Mouse (Mus musculus): Measurements from ENCODE around the gene 6030452D12Rik.
A peak's percentile ranks its signal among the peaks of the same experiment; 100 is the strongest.

The 6030452D12Rik gene

DNA sequence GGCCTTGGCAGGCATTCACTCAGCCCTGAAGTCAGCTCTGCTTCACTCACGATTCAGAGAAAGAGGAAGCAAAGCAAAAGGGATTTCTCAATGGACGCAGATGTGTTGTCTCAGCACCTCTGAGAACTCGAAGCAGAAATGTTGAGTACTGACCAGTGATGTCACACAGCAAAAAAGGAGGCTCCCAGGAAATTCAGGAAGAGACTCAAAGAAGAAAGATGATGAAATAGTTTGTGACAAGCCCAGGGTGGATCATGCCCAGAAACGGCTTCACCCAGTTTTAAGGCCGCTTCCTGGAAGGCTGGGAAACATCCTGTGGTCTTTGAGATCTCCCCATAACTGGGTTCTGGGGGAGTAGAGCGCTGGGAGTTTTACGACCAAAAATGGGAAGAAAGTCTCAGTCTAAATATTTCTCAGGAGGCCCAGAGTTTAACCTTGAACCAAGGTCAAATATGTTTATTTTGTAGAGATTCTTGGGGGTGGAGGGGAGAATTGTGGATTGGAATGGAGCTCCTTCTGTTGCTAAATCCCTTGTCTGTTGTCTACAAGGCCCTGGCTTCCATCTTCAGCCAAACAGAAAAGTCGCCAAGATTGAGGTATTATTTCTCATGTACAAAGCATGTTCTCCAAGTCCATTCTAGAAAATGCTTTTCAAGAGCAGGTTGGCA, at the start of gene 6030452D12Rik:
TSS of gene 6030452D12Rik (plus strand) at position 505 of the 668 bp plus-strand sequence.
- no peak for DNase-seq

- DNase-seq, result no peak
These were observed 48.8 kb upstream of the 6030452D12Rik start for GRCm38 (mm10) chr8:106451301-106452085.

DNA sequence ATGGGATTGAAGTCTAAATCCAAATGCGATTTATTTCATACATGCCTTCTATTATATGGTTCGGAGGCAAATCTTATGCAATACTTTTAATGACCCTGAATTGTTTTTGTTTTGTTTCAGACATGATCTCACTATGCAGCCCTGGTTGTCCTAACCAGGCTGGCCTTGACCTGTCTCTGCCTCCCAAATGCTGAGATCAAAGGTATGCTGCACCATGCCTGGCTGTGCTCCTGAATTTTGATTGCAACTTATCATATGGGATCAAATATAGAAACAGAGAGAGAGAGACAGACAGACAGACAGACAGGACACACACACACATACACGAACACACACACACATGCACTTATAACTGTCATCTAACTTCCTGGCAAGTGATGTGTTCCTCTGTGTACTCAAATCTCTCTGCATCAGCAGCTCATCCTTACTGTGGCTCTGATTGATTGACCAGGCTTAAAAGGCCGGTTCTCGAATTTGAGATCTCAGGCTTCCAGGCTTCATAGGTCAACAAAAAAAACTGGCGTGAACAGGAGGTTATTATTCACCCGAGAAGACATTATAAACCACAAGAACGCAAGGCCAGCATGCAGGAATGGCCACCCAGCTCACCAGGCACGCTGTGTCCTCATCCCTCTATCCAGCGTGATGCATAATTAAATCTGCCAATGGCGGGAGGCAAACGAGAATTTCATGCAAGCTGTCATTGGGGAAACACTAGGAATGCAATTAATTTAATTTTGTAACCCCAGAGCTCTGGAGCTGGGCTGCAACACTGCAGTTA, 47.4 kb upstream of the 6030452D12Rik start:
- DNase-seq, result no peak

DNA sequence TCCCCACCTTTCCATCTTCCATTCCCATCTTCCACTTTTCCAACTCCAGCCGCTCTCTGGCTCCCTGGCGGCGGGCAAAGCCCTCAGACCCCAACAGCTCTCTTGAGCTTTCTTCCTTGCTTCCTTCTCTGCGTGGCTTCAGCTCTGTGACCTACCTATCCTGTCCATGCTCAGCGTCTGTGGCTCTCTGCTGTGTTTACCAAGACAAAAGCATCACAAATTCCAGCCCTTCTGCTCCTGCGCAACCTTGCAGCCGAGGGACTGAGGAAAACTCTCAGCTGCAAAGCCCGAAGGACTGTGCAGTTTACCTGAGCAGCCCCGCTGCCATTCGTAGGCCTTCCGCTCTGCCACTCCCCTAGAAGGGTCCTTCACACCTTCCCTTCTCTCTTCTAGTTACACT, 46.3 kb upstream of the 6030452D12Rik start:
- no peak for DNase-seq

DNA sequence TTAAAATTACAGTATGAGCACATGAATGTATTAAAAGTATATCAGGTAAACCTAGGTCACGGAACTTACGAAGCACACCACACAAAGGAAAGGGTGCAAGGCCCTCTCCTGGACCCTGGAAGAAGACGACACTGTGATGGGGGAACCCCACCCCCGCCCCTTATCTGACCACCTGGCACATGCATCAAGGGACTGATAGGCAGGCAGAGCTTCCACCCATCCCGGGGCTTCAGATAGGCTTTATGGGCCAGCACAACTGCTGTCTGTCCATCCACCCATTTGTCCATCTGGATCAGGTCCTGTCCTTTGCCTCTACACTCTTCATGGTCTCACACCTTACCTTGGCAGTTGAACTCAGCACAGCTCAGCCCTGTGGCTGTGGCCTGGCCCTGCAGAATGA, 38.2 kb upstream of the 6030452D12Rik start:
- no peak for DNase-seq

DNA sequence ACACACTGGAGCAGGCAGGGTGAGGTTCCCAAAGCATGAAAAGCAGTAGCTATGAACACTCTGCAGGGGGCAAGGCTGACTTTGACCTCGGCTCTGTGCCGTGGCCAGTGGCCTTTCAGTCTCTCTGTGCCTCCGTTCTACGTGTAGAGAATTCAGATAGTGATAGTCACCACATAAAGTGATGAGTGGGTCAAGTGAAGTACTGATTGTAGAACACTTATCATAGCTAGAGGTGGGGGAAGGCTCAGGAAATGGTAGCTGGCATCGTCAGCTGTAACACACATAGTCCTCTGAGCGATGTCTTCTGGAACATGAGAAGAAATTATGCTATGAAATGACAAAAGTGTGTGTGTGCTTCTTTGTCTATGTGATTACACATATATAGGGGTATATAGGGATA, 36.5 kb upstream of the 6030452D12Rik start:
- no peak for DNase-seq

- no peak for DNase-seq
These were observed 30.8 kb upstream of the 6030452D12Rik start for GRCm38 (mm10) chr8:106469485-106469884.

- no peak for DNase-seq
These were observed 26.3 kb upstream of the 6030452D12Rik start for GRCm38 (mm10) chr8:106474001-106474400.

DNA sequence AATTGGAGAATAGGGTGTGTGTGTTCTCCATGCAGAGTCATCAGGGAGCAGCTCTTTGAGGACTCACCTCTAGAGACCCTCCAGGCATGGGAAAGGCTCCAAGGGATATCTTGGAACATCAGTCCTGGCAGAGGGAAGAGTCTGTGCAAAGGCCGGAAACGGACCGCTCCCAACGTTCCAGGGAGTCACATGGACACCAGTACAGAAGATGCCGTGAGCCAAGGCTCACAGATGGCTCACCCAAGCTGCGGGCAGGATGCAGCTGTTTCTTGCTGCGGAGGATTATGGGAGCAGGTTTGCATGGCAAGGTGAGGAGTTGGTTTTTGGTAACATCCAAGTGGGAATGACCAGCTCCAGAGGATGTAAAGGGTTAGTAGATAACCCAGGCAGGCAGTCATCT, 3.9 kb downstream of the 6030452D12Rik start:
- no peak for DNase-seq

GRCm38 (mm10) chr8:106505328-106505965, 5.1 kb downstream of the 6030452D12Rik start:
- no peak for DNase-seq

- no peak for DNase-seq
These were observed 5.8 kb downstream of the 6030452D12Rik start for GRCm38 (mm10) chr8:106506106-106506505.

DNA sequence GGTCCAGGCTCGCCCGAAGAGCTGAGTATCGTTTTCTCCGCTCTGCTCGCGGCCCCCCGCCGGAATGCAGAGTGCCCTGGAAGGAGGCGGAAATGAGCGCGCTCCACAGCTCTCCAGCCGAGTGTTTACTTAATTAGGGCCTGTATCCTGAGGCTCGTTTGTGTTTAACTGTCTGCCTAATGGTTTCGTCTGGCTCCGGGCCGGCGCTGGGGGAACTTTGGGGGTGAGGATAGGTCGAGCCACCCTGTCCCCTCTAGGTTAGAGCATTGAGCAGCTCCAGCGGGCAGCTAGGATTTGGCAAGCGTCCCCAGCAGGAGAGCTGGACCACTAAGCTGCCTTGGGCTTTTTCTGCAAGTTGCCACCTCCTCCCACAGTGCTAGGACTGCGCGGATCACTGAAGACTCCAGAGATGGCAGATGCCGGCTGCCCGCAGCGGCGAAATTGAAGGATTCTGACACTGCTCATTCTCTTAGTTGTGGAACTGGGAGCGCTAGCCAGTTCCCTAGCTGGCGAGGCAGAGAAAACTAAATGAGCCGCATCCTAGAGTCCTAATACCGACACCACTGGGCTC, 7.5 kb downstream of the 6030452D12Rik start:
- no peak for DNase-seq

DNA sequence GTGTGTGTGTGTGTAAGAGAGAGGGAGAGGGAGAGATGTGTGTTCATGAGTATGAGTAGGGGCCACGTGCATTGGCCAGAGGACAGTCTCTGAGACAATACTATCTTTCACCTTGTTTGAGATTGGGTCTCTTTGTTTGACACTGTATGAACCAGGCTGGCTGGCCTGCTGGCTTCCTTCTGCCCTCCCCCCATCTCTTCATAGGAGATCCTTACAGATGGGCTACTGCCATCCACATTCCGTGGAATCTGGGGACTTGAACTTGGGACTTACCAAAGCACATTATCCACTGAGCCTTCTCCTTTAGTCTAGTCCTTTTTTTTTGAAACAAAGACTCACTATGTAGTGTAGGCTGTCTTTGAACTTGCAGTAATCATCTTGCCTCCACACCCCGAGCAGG, 8.1 kb downstream of the 6030452D12Rik start:
- no peak for DNase-seq

DNA sequence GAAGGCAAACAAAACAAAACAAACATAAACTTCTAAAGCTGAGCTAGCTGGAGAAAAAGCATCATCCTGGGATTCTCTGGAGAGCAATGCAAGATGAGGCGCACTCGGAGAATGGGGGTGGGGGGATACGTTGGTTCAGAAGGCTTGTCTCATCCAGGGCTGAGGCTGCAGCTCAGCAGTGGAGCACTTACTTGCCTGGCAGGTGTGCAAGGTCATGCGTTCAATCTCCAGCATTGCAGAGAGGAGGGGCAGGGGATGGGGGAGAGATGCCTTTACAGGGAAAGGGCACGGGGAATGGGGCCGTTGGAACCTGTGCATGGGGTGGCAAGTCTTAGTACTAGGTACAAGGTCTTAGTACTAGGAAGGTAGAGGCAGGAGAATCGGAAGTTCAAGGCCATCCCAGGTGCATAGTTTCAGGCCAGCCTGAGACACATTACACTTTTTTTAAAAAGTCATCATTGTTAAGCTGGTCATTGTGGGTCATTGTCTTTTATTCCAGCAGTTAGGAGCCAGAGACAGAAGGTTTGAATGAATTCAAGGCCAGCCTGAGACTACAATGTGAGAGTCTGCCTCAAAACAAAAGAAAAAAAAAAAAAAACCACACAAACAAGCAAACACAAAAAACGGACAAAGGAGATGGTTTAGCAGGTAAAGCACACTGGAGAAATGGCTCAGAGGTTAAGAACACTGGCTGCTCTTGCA, 8.9 kb downstream of the 6030452D12Rik start:
- no peak for DNase-seq

DNA sequence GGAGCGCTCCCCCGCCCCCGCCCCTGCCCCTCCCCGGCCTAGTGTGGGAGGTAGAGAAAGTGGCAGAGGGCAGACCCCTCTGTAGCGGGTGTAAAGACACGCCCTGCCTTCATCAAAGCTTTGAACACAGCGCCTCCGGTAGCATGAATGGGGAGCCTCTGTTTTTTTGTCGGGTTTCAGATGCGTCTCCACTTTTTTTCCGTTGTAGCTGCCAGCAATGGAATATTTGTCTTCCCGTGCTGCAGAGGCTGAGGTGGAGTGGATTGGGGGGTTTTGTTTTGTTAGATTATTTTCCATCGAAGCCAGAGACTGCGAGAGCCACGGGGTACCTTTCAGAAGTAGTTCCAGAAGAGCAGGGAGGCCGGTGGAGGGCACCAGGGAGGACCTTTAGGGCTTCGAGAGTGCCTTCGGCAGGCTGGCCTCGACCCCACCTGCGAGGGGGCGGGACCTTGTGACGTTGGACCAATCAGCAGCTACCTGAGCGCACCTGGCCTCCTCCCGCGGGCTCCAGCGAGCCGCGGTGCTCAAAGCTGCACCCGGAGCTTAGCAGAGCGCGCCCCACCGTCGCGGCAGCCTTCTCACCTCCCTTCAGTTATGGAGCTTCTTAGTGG, 10.1 kb downstream of the 6030452D12Rik start, which contains the start of gene Cdh3:
TSS of gene Cdh3 (plus strand) at position 527 of the 611 bp plus-strand sequence.
- peak; percentile 81 for DNase-seq

DNA sequence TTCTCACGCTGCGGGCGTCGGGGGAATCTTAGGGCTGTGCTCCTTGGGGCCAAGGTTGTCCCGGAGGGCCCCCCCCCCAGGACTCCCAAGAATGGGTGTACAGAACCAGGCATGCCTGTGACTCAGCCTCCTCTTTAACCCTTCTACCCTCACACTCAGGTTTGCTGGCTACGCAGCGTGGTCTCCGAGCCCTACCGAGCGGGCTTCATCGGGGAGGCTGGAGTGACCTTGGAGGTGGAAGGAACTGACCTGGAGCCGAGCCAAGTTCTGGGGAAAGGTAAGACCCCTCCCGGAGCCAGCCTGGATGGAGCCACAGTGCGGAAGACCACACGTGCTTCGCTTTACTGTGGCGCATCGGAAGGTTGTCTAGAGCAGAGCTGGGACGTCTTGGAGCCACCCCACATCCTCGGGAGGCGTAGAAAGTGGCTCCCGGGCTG, 10.8 kb downstream of the 6030452D12Rik start:
- DNase-seq, result no peak

GRCm38 (mm10) chr8:106511531-106512041, 11.3 kb downstream of the 6030452D12Rik start:
- no peak for DNase-seq

DNA sequence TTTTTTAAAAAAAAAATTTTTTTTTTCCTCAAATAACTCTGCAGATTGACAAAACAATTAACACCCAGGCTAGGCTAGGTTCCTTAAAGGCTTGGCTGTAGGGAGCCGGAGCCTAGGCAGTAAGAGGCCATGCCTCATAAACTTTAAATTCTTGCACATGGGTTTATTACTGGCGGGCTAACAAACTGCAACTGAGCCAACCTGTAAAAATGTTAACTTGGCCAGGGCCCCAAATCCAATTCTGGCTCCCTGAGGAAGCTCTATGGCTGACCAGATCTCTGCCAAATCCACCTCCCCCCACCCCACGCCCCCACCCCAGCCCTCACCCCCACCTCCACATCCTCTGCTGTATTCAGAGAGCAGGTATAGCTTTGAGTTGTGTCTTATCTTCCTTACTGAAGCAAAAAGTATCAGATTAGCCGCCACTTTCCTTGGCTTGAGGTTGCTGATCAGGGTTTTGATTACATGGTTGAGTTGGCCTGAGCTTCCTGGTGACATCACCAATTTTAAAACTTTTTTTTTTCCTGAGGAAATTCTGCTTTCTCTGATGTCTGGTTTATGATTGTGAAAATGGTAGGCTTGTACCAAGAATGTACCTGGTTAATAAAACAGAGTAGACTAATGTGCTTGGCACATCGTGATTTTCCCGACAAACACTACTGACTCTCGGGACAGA, 12.3 kb downstream of the 6030452D12Rik start:
- DNase-seq, result peak; percentile 43

GRCm38 (mm10) chr8:106515946-106516479, 15.7 kb downstream of the 6030452D12Rik start:
- no peak for DNase-seq

- no peak for DNase-seq
These were observed 16.3 kb downstream of the 6030452D12Rik start for GRCm38 (mm10) chr8:106516581-106516980.

Data from kidney, adult 9 months (tissue).